Mouse (Mus musculus) heart, postnatal 14 days (tissue): ENCODE data around the gene Fam43a. TPM values are rescaled to one million over a fixed set of nuclear protein-coding genes. Genes with fewer than 3 reads are reported as not detected.

ENCODE experiments used
- DNase-seq, 2 experiments: peaks; one replicate each; pipeline ENCODE4 v3.0.0; 2021 to 2022
- intact Hi-C: fragments of 180-260 bp; cut with DNase I; formaldehyde crosslinking; loops from one replicate; pipeline ENCODE4 v1.15.1; 2025
- long read RNA-seq, 2 experiments: library from polyadenylated mRNA; stranded (forward); transcript quantifications; one replicate each; pipeline ENCODE4 v2.0.0; 2021
- total RNA-seq, 2 experiments: library from RNA; stranded (reverse); gene quantifications; 2 replicates each; pipeline ENCODE4 v1.2.3; 2021

Gene Fam43a
- total RNA-seq: 10 to 100 TPM; 31.8 to 34.0 TPM
- long read RNA-seq, experiment 1, transcript Fam43a-201 (1 exons, 3,075 nt): major isoform, 16 of 16 reads
- long read RNA-seq, experiment 1, partial matches to known transcripts: 0 of 16 reads
- long read RNA-seq, experiment 1, other reads (novel, unspliced or antisense): 0 of 16 reads
- long read RNA-seq, experiment 2, transcript Fam43a-201 (1 exons, 3,075 nt): major isoform, 16 of 16 reads
- long read RNA-seq, experiment 2, partial matches to known transcripts: 0 of 16 reads
- long read RNA-seq, experiment 2, other reads (novel, unspliced or antisense): 0 of 16 reads

GRCm38 (mm10) chr16:30599491-30600268 lies at the start of gene Fam43a:
TSS of gene Fam43a (plus strand) at chr16:30599723.
- DNase-seq: peak; percentile 93

GRCm38 (mm10) chr16:30549966-30550747 lies 49.4 kb upstream of the Fam43a start:
- intact Hi-C loops: no loop called here
- DNase-seq: peak; percentile 89 to 91

More at GRCm38 (mm10) chr16:30599491-30600268, at the start of gene Fam43a:
- intact Hi-C loops: loop anchor here (1.0 to 5.0 kb wide), 6 partner anchors 55 to 758 kb away; no protein-coding TSS in a partner anchor

GRCm38 (mm10) chr16:30550748-30551192 lies 48.8 kb upstream of the Fam43a start, which contains the start of gene Tmem44:
TSS of gene Tmem44 (minus strand) at chr16:30550842.
- no peak for DNase-seq
- intact Hi-C loops: no loop called here

- intact Hi-C loops: no loop called here
Observed at GRCm38 (mm10) chr16:30552621-30553338, 46.7 kb upstream of the Fam43a start.

GRCm38 (mm10) chr16:30554109-30554508 lies 45.4 kb upstream of the Fam43a start:
- intact Hi-C loops: no loop called here
- no peak for DNase-seq

More at GRCm38 (mm10) chr16:30552621-30553338, 46.7 kb upstream of the Fam43a start:
- DNase-seq: peak; percentile 88 to 91

GRCm38 (mm10) chr16:30559312-30559992 lies 40.1 kb upstream of the Fam43a start:
- no peak for DNase-seq
- intact Hi-C loops: no loop called here

- no peak for DNase-seq
- intact Hi-C loops: no loop called here
Observed at GRCm38 (mm10) chr16:30560601-30561000, 38.9 kb upstream of the Fam43a start.

GRCm38 (mm10) chr16:30565631-30566030 lies 33.9 kb upstream of the Fam43a start:
- intact Hi-C loops: no loop called here
- no peak for DNase-seq

GRCm38 (mm10) chr16:30570173-30570572 lies 29.4 kb upstream of the Fam43a start:
- no peak for DNase-seq
- intact Hi-C loops: no loop called here

- no peak for DNase-seq
Observed at GRCm38 (mm10) chr16:30571378-30571777, 28.1 kb upstream of the Fam43a start.

GRCm38 (mm10) chr16:30572239-30572638 lies 27.3 kb upstream of the Fam43a start:
- DNase-seq: no peak
- intact Hi-C loops: no loop called here

More at GRCm38 (mm10) chr16:30571378-30571777, 28.1 kb upstream of the Fam43a start:
- intact Hi-C loops: no loop called here

GRCm38 (mm10) chr16:30575815-30576214 lies 23.7 kb upstream of the Fam43a start:
- intact Hi-C loops: no loop called here
- no peak for DNase-seq

GRCm38 (mm10) chr16:30576392-30576791 lies 23.1 kb upstream of the Fam43a start:
- no peak for DNase-seq
- intact Hi-C loops: no loop called here

- intact Hi-C loops: no loop called here
- no peak for DNase-seq
Observed at GRCm38 (mm10) chr16:30580765-30581164, 18.8 kb upstream of the Fam43a start.

- intact Hi-C loops: no loop called here
- DNase-seq: no peak
Observed at GRCm38 (mm10) chr16:30586935-30587493, 12.5 kb upstream of the Fam43a start.

GRCm38 (mm10) chr16:30587494-30588327 lies 11.8 kb upstream of the Fam43a start, which contains the start of gene Lsg1:
TSS of gene Lsg1 (minus strand) at chr16:30587592.
- intact Hi-C loops: no loop called here
- peak; percentile 84 to 89 for DNase-seq

GRCm38 (mm10) chr16:30590264-30591209 lies 9.0 kb upstream of the Fam43a start:
- DNase-seq: no peak
- intact Hi-C loops: no loop called here
